Mouse (Mus musculus) c-Kit-negative CD71-positive TER-119-positive erythroid progenitor cells, embryonic 14.5 days (primary cell): Measurements from ENCODE around the gene Parvg.

Source experiments
- DNase-seq: peaks from one replicate; pipeline ENCODE4 v3.0.0-alpha.2; 2013; ENCODE audit warnings: low read depth, low spot score

The Parvg gene

GRCm38 (mm10) chr15:84303264-84303663 is 20.6 kb upstream of the Parvg start:
- no peak for DNase-seq

DNA sequence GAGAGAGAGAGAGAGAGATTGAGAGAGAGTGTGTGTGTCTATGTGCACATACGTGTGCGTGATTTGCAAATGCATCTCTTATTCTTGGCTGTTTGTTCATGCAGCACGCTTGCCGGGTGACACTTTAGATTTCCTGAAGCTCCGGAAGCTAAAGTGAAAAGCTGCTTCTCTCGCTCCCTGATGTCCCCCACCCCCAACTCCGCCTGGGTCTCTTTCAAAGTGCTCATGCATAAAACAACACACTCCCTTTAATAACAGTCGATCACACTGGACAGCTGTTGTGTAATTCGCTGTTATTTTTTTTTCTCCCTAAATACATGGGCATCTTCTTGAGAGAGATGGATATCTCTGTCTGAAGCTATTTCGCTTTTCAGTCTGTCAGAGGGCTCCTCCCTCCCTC is 18.5 kb upstream of the Parvg start:
- DNase-seq: no peak

GRCm38 (mm10) chr15:84310271-84310670 is 13.6 kb upstream of the Parvg start:
- DNase-seq: no peak

DNA sequence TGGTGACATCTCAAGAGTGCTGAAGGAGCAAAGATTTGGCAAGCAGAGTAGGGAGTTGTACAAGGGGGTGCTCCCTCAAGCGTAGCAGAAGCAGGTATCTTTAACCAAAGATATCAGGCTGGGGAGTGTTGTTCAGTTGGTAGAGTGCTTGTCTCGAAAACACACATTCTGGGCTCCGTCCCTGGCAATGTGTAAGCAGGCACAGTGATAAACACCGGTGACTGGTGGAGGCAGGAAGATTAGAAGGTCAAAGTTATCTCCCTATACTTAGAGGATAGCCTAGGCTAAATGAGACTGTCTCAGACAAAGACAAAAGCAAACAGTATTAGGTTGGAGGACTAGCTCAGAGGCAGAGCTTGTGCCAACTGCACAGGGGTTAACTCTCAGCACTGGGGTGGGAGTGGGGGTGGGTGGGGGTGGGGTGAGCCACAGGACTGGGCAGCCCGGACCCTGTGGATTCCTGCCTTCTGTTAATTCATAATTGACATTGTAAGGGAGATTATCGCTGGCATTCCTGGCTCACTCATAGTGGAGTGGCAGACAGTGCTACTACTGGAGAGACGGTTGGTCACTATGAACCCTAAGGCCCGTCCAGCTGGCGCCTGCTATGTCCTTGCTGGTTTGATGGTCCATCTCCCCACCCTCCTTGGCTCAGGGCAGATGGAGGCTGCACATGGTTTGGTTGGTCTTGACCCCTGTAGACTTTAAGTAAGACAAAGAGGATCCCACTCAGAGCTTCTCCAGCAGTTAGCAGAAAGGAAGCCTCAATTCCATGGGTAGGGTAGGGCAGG is 12.3 kb upstream of the Parvg start:
- DNase-seq: no peak

GRCm38 (mm10) chr15:84312878-84313565 is 10.8 kb upstream of the Parvg start:
- no peak for DNase-seq

GRCm38 (mm10) chr15:84313566-84313878 is 10.3 kb upstream of the Parvg start:
- no peak for DNase-seq

GRCm38 (mm10) chr15:84314420-84315080 is 9.3 kb upstream of the Parvg start:
- DNase-seq: no peak

DNA sequence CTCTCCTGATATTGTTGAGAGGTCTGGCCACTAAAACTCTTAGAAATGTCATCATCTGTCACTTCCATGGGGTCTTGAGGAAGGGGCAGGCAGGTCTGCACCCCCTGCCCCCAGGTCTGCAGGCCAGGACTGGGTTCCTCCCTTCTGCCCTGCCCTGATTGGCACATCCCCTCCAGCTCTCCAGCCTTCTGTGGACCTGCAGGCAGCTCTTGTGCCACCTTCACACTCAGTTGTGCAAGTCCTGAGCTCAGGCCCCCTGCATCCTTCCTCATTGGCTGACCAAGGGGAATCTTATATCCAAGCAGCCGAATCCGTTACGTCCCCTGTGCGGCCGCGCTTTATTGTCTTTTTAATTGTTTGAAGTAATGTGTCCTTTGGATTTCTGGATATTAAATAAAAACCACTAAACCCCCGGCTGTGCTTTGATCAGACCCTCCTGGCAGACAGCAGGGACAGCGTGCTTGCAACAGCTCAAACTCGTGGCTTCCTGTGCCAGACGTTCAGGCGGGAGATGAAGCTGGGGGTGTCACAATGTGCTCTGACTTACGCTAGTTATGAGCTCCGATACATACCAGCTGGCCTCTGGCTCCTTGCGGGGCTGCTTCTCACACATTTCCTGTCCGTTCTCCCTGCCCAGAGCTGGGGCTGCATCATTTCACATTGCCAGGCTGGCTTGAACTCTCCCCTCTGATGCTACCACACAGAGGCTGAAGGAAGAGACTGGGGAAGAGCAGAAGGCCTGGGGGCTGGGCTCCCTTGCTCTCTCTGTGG is 8.4 kb upstream of the Parvg start:
- DNase-seq: no peak

DNA sequence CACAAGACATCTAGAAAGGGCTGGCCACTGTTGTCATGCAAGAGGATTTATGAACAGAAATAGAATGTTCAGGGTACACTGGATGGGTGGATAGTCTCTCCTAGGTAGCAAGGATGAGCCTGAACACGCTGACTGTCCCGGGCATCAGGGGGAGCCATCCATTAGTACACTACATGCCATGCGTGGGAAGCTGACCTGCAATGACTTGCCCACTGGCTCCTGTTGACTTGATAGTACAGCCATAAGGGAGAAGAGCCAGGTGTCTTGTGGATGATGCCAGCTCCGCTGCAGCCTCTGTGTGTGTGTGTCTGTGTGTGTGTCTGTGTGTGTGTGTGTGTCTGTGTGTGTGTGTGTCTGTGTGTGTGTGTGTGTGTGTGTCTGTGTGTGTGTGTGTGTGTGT is 4.4 kb upstream of the Parvg start:
- no peak for DNase-seq

- DNase-seq: no peak
These were observed 2.2 kb upstream of the Parvg start for GRCm38 (mm10) chr15:84321544-84322174.

- no peak for DNase-seq
These were observed 1.2 kb downstream of the Parvg start for GRCm38 (mm10) chr15:84324870-84325553.

DNA sequence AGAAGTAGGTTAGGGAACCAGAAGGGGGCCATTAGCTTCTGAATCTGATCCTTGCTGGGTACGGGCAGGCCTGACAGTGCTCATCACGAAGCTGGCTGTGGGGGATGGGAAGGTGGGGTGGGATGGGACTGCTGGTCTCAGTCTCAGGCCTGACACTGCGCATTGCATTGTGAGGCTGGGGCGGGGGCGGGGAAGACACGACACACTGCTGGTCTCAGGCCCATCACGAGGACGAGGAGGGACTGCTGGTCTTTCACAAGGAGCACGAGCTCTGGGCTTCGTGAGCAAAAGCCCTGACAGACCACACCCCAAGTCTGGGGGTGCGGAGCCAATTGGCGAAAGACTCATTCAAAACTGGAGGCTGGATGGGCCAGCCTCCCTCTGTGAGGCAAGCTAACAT is 1.9 kb downstream of the Parvg start:
- DNase-seq: no peak

- no peak for DNase-seq
These were observed 5.0 kb downstream of the Parvg start for GRCm38 (mm10) chr15:84328870-84329269.

DNA sequence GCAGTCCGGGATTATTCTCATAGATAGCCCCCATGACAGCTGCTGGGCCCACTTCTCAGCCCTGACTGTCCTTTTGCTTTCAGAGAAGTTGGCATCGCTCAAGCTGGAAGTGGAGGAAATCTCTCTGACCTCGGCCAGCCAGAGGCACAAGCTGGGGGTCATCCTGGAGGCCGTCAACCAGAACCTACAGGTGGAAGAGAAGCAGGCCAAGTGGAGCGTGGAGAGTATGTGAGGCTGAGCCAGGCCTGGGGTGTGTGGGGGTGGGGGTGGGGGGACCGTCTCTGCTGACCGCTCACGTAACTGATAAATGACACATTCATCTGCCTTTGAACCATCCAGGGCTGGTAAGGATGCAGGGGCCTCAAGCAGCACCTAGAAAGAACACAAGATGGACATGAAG is 6.1 kb downstream of the Parvg start:
- no peak for DNase-seq

DNA sequence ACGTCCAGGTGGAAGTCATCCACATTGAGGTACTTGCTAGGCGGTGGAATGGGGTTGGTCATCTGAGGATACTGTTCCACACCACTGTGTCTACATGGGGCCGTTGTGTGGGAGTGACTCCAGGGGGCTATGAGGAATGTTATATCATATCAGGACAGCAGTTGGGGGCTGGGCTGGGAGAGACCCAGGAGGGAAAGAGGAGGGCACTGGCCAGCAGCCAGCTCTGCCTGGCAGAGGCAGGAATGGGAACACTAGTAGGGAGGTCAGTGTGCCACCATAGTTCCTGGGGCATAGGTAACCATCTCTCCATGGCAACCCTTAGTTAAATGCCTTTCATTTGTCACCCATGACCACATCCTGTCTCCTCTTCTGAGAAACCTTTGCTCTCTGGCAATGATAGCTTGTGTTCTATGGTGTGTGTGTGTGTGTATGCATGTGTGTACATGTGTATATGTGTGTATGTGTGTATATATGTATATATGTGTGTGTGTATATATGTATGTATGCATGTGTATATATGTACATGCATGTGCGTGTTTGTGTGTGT is 7.3 kb downstream of the Parvg start:
- no peak for DNase-seq

DNA sequence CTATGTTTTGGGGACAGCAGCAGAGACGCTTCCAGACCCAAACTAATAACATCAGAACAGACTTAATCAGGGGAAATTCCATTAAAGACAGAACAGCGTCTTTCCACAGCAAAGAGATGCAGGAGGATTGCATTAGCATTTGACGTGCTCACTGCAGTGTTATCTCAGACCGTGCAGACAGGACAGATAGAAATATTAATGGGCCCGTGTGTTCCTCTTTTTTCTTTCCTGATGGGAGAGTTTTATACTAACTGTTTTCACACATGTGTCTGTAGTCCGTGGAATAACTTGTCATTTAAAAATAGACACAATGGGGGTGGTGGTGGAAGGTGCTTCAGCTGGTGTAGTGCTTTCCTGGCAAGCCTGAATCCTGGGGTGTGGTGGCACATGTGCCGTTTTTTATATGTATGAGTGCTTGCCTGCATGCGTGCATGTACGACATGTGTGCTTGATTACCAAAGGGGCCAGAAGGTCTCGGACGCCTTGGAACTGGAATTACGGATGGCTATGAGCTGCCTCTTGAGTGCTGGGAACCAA is 12.5 kb downstream of the Parvg start:
- no peak for DNase-seq

GRCm38 (mm10) chr15:84337599-84337998 is 13.8 kb downstream of the Parvg start:
- DNase-seq: no peak

DNA sequence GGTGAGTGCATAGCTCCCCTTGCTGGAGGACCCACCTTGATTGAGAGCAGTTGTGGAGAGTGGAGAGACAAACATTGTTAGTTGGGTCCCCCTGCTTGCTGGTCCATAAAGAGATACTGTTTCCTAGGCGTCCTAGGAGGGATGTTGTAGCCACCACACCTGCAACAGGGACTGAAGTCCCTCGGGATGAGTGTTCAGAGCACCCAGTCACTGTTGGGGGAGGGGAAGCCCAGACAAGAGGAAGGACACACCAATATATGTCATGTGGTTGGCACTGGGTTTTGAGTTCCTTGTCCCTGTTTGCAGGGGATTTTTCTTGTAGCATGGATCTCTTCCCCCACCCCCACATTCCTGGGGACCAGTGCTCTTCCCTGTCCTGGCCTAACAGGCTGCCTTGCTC is 17.1 kb downstream of the Parvg start:
- no peak for DNase-seq

- no peak for DNase-seq
These were observed 24.9 kb downstream of the Parvg start for GRCm38 (mm10) chr15:84348769-84349168.

- DNase-seq: no peak
These were observed 26.3 kb downstream of the Parvg start for GRCm38 (mm10) chr15:84349915-84350738.
